ENCODE assay signal across 18 mouse cellular contexts in the genomic region with DNA sequence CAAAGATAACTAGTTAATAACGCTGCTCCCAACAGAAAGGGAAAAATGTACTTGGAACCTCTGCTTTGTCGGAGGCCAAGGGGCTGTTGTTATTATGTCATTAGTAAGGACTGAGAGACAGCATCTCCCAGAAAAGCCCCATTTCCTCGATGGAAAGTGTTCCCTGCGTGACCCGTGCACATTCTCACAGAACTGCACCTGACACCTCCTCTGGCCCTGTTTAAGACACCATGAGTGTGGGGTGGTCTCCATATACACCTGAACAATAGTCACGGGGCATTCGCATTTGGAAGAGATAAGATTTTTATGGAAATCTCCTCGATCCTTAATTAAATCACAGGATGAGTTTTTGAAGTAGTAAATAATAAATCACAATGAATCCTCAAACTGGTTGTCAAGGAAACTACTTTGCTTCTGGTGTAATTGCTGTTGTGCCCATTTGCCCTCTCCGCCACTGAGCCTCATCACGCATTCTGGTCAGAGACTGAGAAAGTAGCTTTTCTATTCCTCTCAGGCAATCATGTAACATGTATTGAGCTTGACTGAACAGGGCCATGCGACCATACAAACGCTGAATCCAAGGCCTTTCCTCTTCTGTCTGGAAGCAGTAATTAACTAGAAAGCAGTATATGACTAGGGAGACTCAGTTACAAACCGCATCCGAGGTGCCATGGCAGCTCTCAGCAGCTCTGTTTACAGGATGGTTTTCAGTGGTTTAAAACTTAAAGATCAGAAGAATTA.
DNase-seq lines count a peak whose midpoint lies in the region; ATAC-seq lines count a peak whose summit lies in the region.
"Had no signal": no experiment of that assay in that cellular context is flagged by ENCODE, and none has a peak within 500 bp of the region (broad histone marks: within the 10 kb centered on the region; RNA-seq: fewer than 3 reads in every experiment).

No protein-coding gene starts in this region.

- peak; percentile 39 for DNase-seq in neural tube, embryonic 11.5 days (ENCODE audit: low spot score)
- peak; percentile 61 for DNase-seq in retina, postnatal 1 day
- DNase-seq in ovary, postnatal 14 days (ENCODE audit: low spot score), result no peak
- DNase-seq in spleen, adult 12 weeks (ENCODE audit: low spot score), result no peak
- DNase-seq: cerebellum, postnatal 10 days; embryo, embryonic 11 days; gastrocnemius, adult 2 months; liver; lung, adult 2 months; lung, postnatal 36 days; right cerebral cortex, postnatal 14 days had no signal

- no peak overlapping the region for H3K4me3 ChIP-seq in neural tube, embryonic 11.5 days (ENCODE audit: low read depth, low read length)
- no peak overlapping the region for H3K4me3 ChIP-seq in neural tube, embryonic 15.5 days (replicated peaks)
- no peak overlapping the region for H3K4me3 ChIP-seq in forebrain, embryonic 15.5 days
- H3K4me3 ChIP-seq in midbrain, embryonic 13.5 days (replicated peaks), result no peak overlapping the region
- H3K4me3 ChIP-seq: embryonic facial prominence, embryonic 15.5 days; gastrocnemius, adult 2 months; kidney, embryonic 15.5 days had no signal

- H3K9ac ChIP-seq in neural tube, embryonic 11.5 days (ENCODE audit: low read length), result no peak overlapping the region
- no peak overlapping the region for H3K9ac ChIP-seq in neural tube, embryonic 15.5 days (replicated peaks)
- no peak overlapping the region for H3K9ac ChIP-seq in forebrain, embryonic 15.5 days (replicated peaks)
- no peak overlapping the region; the same call in 1 of the 2 replicates for H3K9ac ChIP-seq in midbrain, embryonic 13.5 days (replicated peaks)
- H3K9ac ChIP-seq: embryonic facial prominence, embryonic 15.5 days; kidney, embryonic 15.5 days had no signal

- 0 out of 2 replicates have a peak overlapping the region, but pooled peaks have one; percentile 27 for H3K27ac ChIP-seq in neural tube, embryonic 11.5 days (ENCODE audit: low read depth, low read length)
- H3K27ac ChIP-seq in neural tube, embryonic 15.5 days (replicated peaks), result no peak overlapping the region
- 0 out of 2 replicates have a peak overlapping the region, but pooled peaks have one; percentile 26 for H3K27ac ChIP-seq in forebrain, embryonic 15.5 days (replicated peaks)
- H3K27ac ChIP-seq in midbrain, embryonic 13.5 days, result peak overlapping the region; percentile 67
- H3K27ac ChIP-seq: embryonic facial prominence, embryonic 15.5 days; gastrocnemius, adult 2 months; kidney, embryonic 15.5 days; stomach, postnatal 0 days had no signal

- peak; percentile 64 for ATAC-seq in neural tube, embryonic 11.5 days (ENCODE audit: insufficient read depth, low FRiP score, low TSS enrichment)
- no peak; the same call in 1 of the 2 replicates for ATAC-seq in neural tube, embryonic 15.5 days (ENCODE audit: low FRiP score)
- peak; percentile 49 for ATAC-seq in forebrain, embryonic 15.5 days (replicated peaks)
- peak; percentile 80 for ATAC-seq in midbrain, embryonic 13.5 days
- ATAC-seq: inflammation-experienced regulatory T-cells, adult 6 months had no signal

- no peaks in the 10 kb centered on the region for H3K36me3 ChIP-seq in neural tube, embryonic 11.5 days (ENCODE audit: control insufficient read depth, insufficient read depth, low read length)
- no peaks in the 10 kb centered on the region for H3K36me3 ChIP-seq in neural tube, embryonic 15.5 days
- no peaks in the 10 kb centered on the region for H3K36me3 ChIP-seq in forebrain, embryonic 15.5 days
- no peaks in the 10 kb centered on the region for H3K36me3 ChIP-seq in midbrain, embryonic 13.5 days
- H3K36me3 ChIP-seq: embryonic facial prominence, embryonic 15.5 days; kidney, embryonic 15.5 days had no signal

- no peaks in the 10 kb centered on the region for H3K9me3 ChIP-seq in neural tube, embryonic 11.5 days (ENCODE audit: control insufficient read depth, low read length)
- no peaks in the 10 kb centered on the region for H3K9me3 ChIP-seq in neural tube, embryonic 15.5 days (replicated peaks)
- H3K9me3 ChIP-seq in forebrain, embryonic 15.5 days, result no peaks in the 10 kb centered on the region
- H3K9me3 ChIP-seq in midbrain, embryonic 13.5 days, result no peaks in the 10 kb centered on the region
- H3K9me3 ChIP-seq: embryonic facial prominence, embryonic 15.5 days; kidney, embryonic 15.5 days had no signal

- 73% methylated on average over 14 of the region's 14 CpGs for WGBS in neural tube, embryonic 11.5 days
- WGBS in neural tube, embryonic 15.5 days, result 37% methylated on average over 14 of the region's 14 CpGs
- 24% methylated on average over 14 of the region's 14 CpGs for WGBS in forebrain, embryonic 15.5 days
- WGBS in midbrain, embryonic 13.5 days, result 49% methylated on average over 14 of the region's 14 CpGs

- peaks cover 9% of the 10 kb centered on the region; the same call in 1 of the 2 replicates for H3K4me1 ChIP-seq in neural tube, embryonic 11.5 days (ENCODE audit: control insufficient read depth, insufficient read depth, low read length)
- peaks cover 32% of the 10 kb centered on the region for H3K4me1 ChIP-seq in neural tube, embryonic 15.5 days
- peaks cover 39% of the 10 kb centered on the region for H3K4me1 ChIP-seq in forebrain, embryonic 15.5 days
- peaks cover 56% of the 10 kb centered on the region for H3K4me1 ChIP-seq in midbrain, embryonic 13.5 days (replicated peaks)

- H3K4me2 ChIP-seq in neural tube, embryonic 11.5 days (ENCODE audit: low read depth), result no peak overlapping the region
- H3K4me2 ChIP-seq in neural tube, embryonic 15.5 days, result no peak overlapping the region
- H3K4me2 ChIP-seq in forebrain, embryonic 15.5 days (replicated peaks), result no peak overlapping the region
- H3K4me2 ChIP-seq in midbrain, embryonic 13.5 days (replicated peaks), result no peak overlapping the region
- H3K4me2 ChIP-seq: embryonic facial prominence, embryonic 15.5 days; kidney, embryonic 15.5 days had no signal

- no peaks in the 10 kb centered on the region for H3K27me3 ChIP-seq in neural tube, embryonic 11.5 days (ENCODE audit: control insufficient read depth, insufficient read depth, low read length)
- no peaks in the 10 kb centered on the region for H3K27me3 ChIP-seq in neural tube, embryonic 15.5 days (replicated peaks)
- H3K27me3 ChIP-seq in forebrain, embryonic 15.5 days, result no peaks in the 10 kb centered on the region
- H3K27me3 ChIP-seq in midbrain, embryonic 13.5 days, result no peaks in the 10 kb centered on the region
- H3K27me3 ChIP-seq: embryonic facial prominence, embryonic 15.5 days; kidney, embryonic 15.5 days had no signal

Comparison
In these comparisons a context has a peak if more than half of its experiments do, and no peak if none do; other contexts are left out.
1. DNase-seq: peak in neural tube, embryonic 11.5 days (single experiment) and retina, postnatal 1 day (single experiment); none in ovary, postnatal 14 days (single experiment) and spleen, adult 12 weeks (single experiment).